Mouse (Mus musculus) neural tube, embryonic 11.5 days (tissue): Measurements from ENCODE around the gene Ddrgk1. TPM values are rescaled to one million over a fixed set of nuclear protein-coding genes. Genes with fewer than 3 reads are reported as not detected.
"Not testable (repeated sequence)": the region's sequence is repeated elsewhere in the genome, so short reads cannot be mapped to it uniquely, and the experiment has no call there.

Experiments
- ATAC-seq: fragments of 200-750 bp; cut with Nextera tagmentation; 2 replicates; pipeline ENCODE4 v1.8.0; 2017; ENCODE audit warnings: moderate number of reproducible peaks, mild to moderate bottlenecking, moderate TSS enrichment, moderate library complexity; ENCODE audit not compliant: insufficient read depth, low FRiP score, low TSS enrichment
- DNase-seq: peaks from one replicate; pipeline ENCODE4 v3.0.0-alpha.2; 2015; ENCODE audit warnings: low spot score
- H3K27ac ChIP-seq: fragments of 300-500 bp; sonication (generic); 2 replicates; pipeline ENCODE4 v1.5.1; 2014; ENCODE audit warnings: low read depth, mild to moderate bottlenecking, low read length
- H3K27me3 ChIP-seq: fragments of 300-500 bp; sonication (generic); 2 replicates; pipeline ENCODE4 v1.6.1; 2014; ENCODE audit warnings: mild to moderate bottlenecking, low read length, mixed read lengths; ENCODE audit not compliant: control insufficient read depth, insufficient read depth
- H3K36me3 ChIP-seq: fragments of 300-500 bp; sonication (generic); 2 replicates; pipeline ENCODE4 v1.6.1; 2014; ENCODE audit warnings: mild to moderate bottlenecking, low read length, moderate library complexity, mixed read lengths; ENCODE audit not compliant: control insufficient read depth, insufficient read depth
- H3K4me1 ChIP-seq: fragments of 300-500 bp; sonication (generic); 2 replicates; pipeline ENCODE4 v1.6.1; 2014; ENCODE audit warnings: low read length, mixed read lengths; ENCODE audit not compliant: control insufficient read depth, insufficient read depth
- H3K4me2 ChIP-seq: fragments of 300-500 bp; sonication (generic); 2 replicates; pipeline ENCODE4 v1.6.1; 2014; ENCODE audit warnings: low read depth, mild to moderate bottlenecking, moderate library complexity
- H3K4me3 ChIP-seq: fragments of 300-500 bp; sonication (generic); 2 replicates; pipeline ENCODE4 v1.5.1; 2014; ENCODE audit warnings: low read depth, low read length
- H3K9ac ChIP-seq: fragments of 300-500 bp; sonication (generic); 2 replicates; pipeline ENCODE4 v1.6.1; 2014; ENCODE audit warnings: mild to moderate bottlenecking, low read length
- H3K9me3 ChIP-seq: fragments of 300-500 bp; sonication (generic); 2 replicates; pipeline ENCODE4 v1.6.1; 2016; ENCODE audit warnings: low read length; ENCODE audit not compliant: control insufficient read depth
- WGBS: fragments of 180-500 bp; shearing (Covaris S2); extraction: QIAGEN DNeasy Blood & Tissue Kit; methylation state at CpG from one replicate; pipeline ENCODE4 v1.1.7; 2014; 5-methylcytosine and 5-hydroxymethylcytosine counted together
- polyA plus RNA-seq: library from polyadenylated mRNA; unstranded; fragments of >200 nt; fragmentation: Nextera tagmentation; extraction: Ambion mirVana; gene quantifications from 2 replicates; pipeline ENCODE4 v1.2.1, GENCODE M21; 2014

Ddrgk1 gene
- polyA plus RNA-seq, 1 experiment from 2014 or later = 44.8 TPM

DNA sequence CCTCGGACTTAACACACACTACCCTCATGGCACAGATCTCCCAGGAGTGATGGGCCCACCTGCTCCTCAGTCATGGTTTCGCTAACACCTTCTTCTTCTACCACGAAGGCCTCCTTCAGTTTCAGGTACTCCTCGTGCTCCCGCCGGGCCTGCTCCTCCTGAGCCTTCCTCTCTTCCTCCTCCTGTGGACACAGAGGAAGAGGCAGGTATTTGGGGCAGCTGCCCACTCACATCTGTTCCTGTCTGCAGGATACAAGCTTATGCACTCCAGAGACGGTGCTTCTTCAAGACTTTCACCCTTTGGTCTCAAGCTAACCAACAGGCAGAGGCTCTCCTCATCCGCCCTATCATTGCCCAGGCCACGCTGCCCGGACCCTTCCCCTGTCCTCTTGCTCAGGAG, 5.9 kb downstream of the Ddrgk1 start:
- H3K27ac ChIP-seq = no peak overlapping the region
- 96% methylated on average over 10 of the region's 10 CpGs for WGBS
- peaks cover 4% of the 10 kb centered on the region for H3K4me1 ChIP-seq
- no peak overlapping the region for H3K9ac ChIP-seq
- H3K4me2 ChIP-seq = no peak overlapping the region
- no peaks in the 10 kb centered on the region for H3K9me3 ChIP-seq
- no peak for DNase-seq
- ATAC-seq = no peak
- no peak overlapping the region for H3K4me3 ChIP-seq
- peaks cover 5% of the 10 kb centered on the region for H3K36me3 ChIP-seq
- no peaks in the 10 kb centered on the region for H3K27me3 ChIP-seq

DNA sequence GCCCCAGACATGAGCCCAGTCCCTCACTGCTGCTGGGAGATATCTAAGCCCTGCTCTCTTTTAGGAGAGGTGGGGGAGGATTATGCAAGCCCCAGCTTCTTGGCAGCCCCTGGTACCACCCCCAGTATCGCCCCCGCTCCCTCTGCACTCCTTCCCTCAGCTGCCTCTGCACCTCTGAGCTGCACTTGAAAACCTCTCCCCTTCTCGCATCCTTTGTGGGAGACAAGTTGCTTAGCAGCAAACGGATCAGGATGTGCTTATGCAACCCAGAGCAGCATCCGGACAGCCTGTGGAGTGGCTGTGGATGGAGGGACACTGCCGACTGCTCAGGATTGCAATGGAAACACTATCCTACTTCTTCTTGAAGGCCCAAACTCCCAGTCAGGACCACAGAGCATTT, 6.9 kb downstream of the Ddrgk1 start:
- Histone ChIP-seq H3K9me3 (no peaks in the 10 kb centered on the region), H3K27ac (no peak overlapping the region), H3K27me3 (no peaks in the 10 kb centered on the region), H3K36me3 (peaks cover 5% of the 10 kb centered on the region), H3K9ac (no peak overlapping the region), H3K4me1 (no peaks in the 10 kb centered on the region), H3K4me3 (no peak overlapping the region), H3K4me2 (no peak overlapping the region)
- no peak for ATAC-seq
- DNase-seq = no peak
- 86% methylated on average over 6 of the region's 6 CpGs for WGBS

DNA sequence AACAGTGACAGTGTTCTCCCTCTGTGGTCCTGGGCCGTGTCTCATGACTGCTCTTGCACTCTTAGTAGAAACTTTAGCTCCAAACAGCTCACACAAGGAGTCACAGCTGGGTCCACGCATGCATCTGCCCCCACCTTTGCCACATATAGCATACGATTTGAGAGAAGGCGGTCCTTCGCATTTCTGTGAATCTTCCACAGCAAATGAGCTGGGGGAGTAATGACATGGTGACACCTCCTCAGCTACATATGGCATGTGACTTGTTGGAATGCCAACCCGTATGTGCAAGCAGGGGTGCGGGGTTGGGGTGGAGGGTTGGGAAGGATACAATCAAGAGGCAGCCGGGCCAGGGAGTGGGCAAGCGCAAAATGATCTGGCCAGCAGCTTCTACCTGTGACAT, 7.9 kb downstream of the Ddrgk1 start:
- WGBS = 94% methylated on average over 9 of the region's 9 CpGs
- H3K27me3 ChIP-seq = no peaks in the 10 kb centered on the region

DNA sequence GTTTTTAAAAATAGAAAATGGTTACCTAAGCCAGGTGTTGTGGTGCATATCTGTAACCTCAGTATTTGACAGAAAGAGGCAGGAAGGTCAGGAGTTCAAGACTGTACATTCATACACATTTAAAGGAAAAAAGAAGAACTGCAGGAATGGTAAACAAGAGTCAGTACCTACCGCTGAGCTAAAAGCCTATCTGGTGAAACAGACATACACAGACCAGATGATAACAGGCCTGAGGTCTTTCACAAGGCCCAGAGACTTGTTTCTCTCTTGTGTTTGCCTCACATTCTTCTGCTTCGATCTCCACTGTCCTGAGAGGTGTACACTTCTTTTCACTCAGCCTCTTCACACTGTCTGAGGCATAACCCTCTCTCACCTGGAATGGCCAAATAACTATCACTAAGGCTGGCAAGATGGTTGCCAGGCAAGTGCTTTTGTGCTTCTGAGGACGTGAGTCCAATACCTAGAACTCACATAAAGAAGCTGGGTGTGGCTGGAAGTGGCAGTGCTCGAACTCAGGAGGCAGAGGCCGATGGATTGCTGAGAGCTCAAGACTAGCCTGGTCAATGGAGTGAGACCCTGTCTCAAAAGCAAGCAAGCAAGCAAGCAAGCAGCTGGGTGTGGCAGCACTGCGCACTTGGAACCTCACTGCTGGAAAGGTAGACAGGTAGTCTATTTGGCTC, 8.7 kb downstream of the Ddrgk1 start:
- no peak overlapping the region for H3K4me3 ChIP-seq
- no peaks in the 10 kb centered on the region for H3K4me1 ChIP-seq
- WGBS = 91% methylated on average over 6 of the region's 6 CpGs
- H3K9ac ChIP-seq = no peak overlapping the region
- H3K27me3 ChIP-seq = no peaks in the 10 kb centered on the region
- ATAC-seq (no peak), DNase-seq (no peak)
- H3K9me3 ChIP-seq = no peaks in the 10 kb centered on the region
- peaks cover 5% of the 10 kb centered on the region for H3K36me3 ChIP-seq
- H3K4me2 ChIP-seq = no peak overlapping the region
- no peak overlapping the region for H3K27ac ChIP-seq

More for the DNA sequence above, 7.9 kb downstream of the Ddrgk1 start:
- Histone ChIP-seq H3K4me1 (no peaks in the 10 kb centered on the region), H3K4me3 (no peak overlapping the region), H3K27ac (no peak overlapping the region), H3K9me3 (no peaks in the 10 kb centered on the region), H3K4me2 (no peak overlapping the region), H3K9ac (no peak overlapping the region), H3K36me3 (peaks cover 5% of the 10 kb centered on the region)
- DNase-seq (no peak), ATAC-seq (no peak)

DNA sequence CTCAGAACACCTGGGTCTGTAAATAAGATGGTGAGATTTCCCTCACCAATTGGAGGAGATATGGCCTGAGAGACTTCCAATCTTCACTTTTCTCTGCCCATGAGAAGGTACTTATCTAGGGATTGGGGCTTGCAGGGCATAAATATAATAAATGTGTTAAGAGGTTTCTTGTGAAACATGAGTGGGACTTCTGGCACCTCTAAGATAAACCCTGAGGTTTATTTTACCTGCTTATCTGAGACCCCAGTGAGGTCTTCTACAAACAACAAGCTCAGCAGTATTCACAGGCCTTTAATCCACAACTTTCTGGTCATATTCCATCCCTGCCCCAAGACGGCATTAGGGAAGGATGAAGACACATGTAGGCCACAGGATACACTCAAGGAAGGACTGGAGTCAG, 10.7 kb downstream of the Ddrgk1 start:
- ATAC-seq (no peak), DNase-seq (no peak)
- Histone ChIP-seq H3K36me3 (peaks cover 5% of the 10 kb centered on the region), H3K27me3 (no peaks in the 10 kb centered on the region), H3K9me3 (no peaks in the 10 kb centered on the region), H3K4me3 (no peak overlapping the region), H3K27ac (no peak overlapping the region), H3K4me1 (no peaks in the 10 kb centered on the region), H3K9ac (no peak overlapping the region), H3K4me2 (no peak overlapping the region)
- WGBS = 89% methylated on average over 1 of the region's 1 CpGs

DNA sequence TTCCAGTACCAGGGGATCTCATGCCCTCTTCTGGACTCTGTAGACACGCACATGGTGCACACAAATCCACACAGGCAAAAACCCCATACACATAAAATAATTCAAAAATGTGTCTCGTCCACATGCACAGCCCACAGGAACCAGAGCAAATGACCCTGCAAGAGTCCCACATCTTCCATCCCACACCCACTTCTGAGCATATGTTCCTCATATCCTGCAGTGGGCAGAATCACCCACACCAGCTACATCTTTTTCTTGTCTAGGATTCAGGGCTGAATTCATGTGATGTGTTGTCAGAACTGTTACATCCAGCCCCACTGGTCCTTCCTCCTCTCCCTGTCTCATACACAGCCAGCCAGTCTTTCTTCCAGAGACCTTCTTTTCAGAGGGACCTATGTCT, 11.2 kb downstream of the Ddrgk1 start:
- Histone ChIP-seq H3K9ac (no peak overlapping the region), H3K27me3 (no peaks in the 10 kb centered on the region), H3K9me3 (no peaks in the 10 kb centered on the region), H3K4me3 (no peak overlapping the region), H3K4me1 (no peaks in the 10 kb centered on the region), H3K36me3 (peaks cover 5% of the 10 kb centered on the region), H3K4me2 (no peak overlapping the region), H3K27ac (no peak overlapping the region)
- DNase-seq (no peak), ATAC-seq (no peak)
- WGBS = 82% methylated on average over 2 of the region's 2 CpGs

DNA sequence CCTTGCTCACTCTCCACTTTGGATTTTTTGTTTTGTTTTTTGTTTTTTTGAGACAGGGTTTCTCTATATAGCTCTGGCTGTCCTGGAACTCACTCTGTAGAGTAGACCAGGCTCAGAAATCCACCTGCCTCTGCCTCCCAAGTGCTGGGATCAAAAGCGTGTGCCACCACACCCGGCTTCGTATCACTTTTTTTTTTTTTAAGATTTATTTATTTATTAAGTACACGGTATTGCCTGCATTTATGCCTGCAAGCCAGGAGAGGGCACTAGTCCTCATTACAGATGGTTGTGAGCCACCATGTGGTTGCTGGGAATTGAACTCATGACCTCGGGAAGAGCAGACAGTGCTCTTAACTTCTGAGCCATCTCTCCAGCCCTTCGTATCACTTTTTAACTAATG, 15.4 kb downstream of the Ddrgk1 start:
- not testable (repeated sequence) for H3K36me3 ChIP-seq, H3K9me3 ChIP-seq, H3K27me3 ChIP-seq, H3K9ac ChIP-seq, DNase-seq, H3K4me1 ChIP-seq, H3K4me3 ChIP-seq, H3K4me2 ChIP-seq, H3K27ac ChIP-seq, ATAC-seq
- WGBS = 79% methylated on average over 6 of the region's 6 CpGs

DNA sequence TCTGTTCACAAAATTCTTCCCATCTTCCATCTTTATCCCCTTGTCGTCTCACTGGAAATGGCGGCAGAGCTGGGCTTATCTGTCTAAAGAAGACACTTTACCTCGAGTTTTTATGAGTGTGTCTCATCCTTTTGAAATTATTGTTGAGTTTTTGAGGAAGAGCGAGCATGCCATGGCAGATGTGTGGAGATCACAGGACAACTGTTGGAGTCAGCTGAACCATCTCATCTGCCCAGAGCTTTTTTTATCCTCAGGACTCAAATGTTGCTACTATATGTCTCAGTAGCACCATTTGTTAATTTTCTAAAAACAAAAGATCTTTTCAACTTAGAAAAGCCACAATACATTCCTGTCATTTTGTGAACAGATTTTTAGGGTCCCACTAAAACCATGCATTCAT, 19.3 kb downstream of the Ddrgk1 start:
- Histone ChIP-seq H3K9me3 (no peaks in the 10 kb centered on the region), H3K4me3 (no peak overlapping the region), H3K4me1 (peaks cover 4% of the 10 kb centered on the region; the same call in 1 of the 2 replicates), H3K36me3 (no peaks in the 10 kb centered on the region), H3K4me2 (no peak overlapping the region), H3K9ac (no peak overlapping the region), H3K27me3 (no peaks in the 10 kb centered on the region), H3K27ac (no peak overlapping the region)
- DNase-seq = no peak
- ATAC-seq = no peak
- WGBS = 83% methylated on average over 4 of the region's 4 CpGs

DNA sequence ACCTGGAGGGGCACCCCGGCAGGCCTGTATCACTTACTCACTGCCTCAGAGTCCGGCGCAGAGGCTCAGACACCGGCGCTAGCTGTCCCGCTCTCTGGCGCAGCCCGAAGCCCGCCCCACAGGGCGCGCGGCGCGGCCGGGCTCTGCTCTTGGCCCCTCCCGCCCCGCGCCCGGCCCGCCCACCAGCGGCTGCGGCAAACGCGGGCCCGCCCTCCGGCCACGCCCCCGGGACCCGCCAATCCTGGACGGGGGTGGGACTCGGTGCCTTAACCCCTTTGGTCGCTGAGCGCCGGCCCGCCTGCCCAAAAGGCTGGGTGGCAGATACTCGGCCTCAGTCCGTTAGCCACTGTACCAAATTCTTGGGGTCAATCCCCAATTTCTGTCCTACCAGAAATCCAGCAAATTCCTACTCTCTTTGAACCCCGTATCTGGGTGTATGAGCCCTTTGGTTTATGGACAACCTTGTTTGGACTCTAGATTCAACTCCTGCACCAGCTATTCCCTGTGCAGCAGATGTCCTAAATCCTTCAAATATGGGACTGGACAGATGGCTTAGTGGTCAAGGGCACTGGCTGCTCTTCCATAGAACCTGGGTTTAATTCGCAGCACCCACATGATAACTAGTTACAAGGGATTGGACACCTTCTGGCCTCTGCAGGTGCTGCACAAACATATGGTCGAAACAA, 21.6 kb downstream of the Ddrgk1 start, which contains the start of gene Lzts3:
Gene Lzts3, minus strand, starts transcription at position 120 of the 686 bp plus-strand sequence.
- Histone ChIP-seq H3K4me3 (peak within 1 kb of the TSS; percentile 65), H3K27ac (no peak within 1 kb of the TSS), H3K36me3 (no peaks in the 10 kb centered on the region), H3K4me1 (peaks cover 4% of the 10 kb centered on the region; the same call in 1 of the 2 replicates), H3K9ac (peak within 1 kb of the TSS; percentile 72), H3K9me3 (no peaks in the 10 kb centered on the region), H3K4me2 (peak within 1 kb of the TSS; percentile 97), H3K27me3 (peaks cover 10% of the 10 kb centered on the region)
- peak; percentile 95 for DNase-seq
- 3% methylated on average over 40 of the region's 40 CpGs for WGBS
- peak; percentile 93 for ATAC-seq
